Mouse (Mus musculus): ENCODE measurements around the gene Lgals4.

The Lgals4 gene

GRCm38 (mm10) chr7:28833723-28834347, at the start of gene Lgals4:
Lgals4 (plus strand) TSS chr7:28833854.
- DNase-seq (ENCODE audit: low spot score in 2 of 2) = no peak

GRCm38 (mm10) chr7:28785161-28785560, 48.5 kb upstream of the Lgals4 start:
- no peak for DNase-seq (ENCODE audit: low spot score in 2 of 2)

- DNase-seq (ENCODE audit: low spot score in 2 of 2) = no peak
Observed at GRCm38 (mm10) chr7:28787884-28788283, 45.8 kb upstream of the Lgals4 start.

- DNase-seq (ENCODE audit: low spot score in 2 of 2) = no peak
Observed at GRCm38 (mm10) chr7:28788307-28789195, 45.1 kb upstream of the Lgals4 start, which contains the start of gene Rinl. Rinl (plus strand) TSS chr7:28788969.

GRCm38 (mm10) chr7:28789235-28789634, 44.4 kb upstream of the Lgals4 start:
- no peak for DNase-seq (ENCODE audit: low spot score in 2 of 2)

GRCm38 (mm10) chr7:28790066-28790806, 43.4 kb upstream of the Lgals4 start:
- DNase-seq (ENCODE audit: low spot score in 2 of 2) = no peak

GRCm38 (mm10) chr7:28791706-28792105, 41.9 kb upstream of the Lgals4 start:
- DNase-seq (ENCODE audit: low spot score in 2 of 2) = no peak

- DNase-seq (ENCODE audit: low spot score in 2 of 2) = no peak
Observed at GRCm38 (mm10) chr7:28792391-28793185, 41.1 kb upstream of the Lgals4 start.

GRCm38 (mm10) chr7:28793834-28794233, 39.8 kb upstream of the Lgals4 start:
- no peak for DNase-seq (ENCODE audit: low spot score in 2 of 2)

- no peak for DNase-seq (ENCODE audit: low spot score in 2 of 2)
Observed at GRCm38 (mm10) chr7:28794496-28794895, 39.2 kb upstream of the Lgals4 start.

- DNase-seq (ENCODE audit: low spot score in 2 of 2) = no peak
Observed at GRCm38 (mm10) chr7:28795832-28796231, 37.8 kb upstream of the Lgals4 start.

- peak; percentile 66 to 77 for DNase-seq (ENCODE audit: low spot score in 2 of 2)
Observed at GRCm38 (mm10) chr7:28796562-28796975, 37.1 kb upstream of the Lgals4 start.

GRCm38 (mm10) chr7:28799994-28800393, 33.7 kb upstream of the Lgals4 start:
- no peak for DNase-seq (ENCODE audit: low spot score in 2 of 2)

- no peak for DNase-seq (ENCODE audit: low spot score in 2 of 2)
Observed at GRCm38 (mm10) chr7:28801451-28801850, 32.2 kb upstream of the Lgals4 start.

GRCm38 (mm10) chr7:28801901-28802670, 31.6 kb upstream of the Lgals4 start:
- DNase-seq (ENCODE audit: low spot score in 2 of 2) = no peak

- no peak for DNase-seq (ENCODE audit: low spot score in 2 of 2)
Observed at GRCm38 (mm10) chr7:28802846-28803588, 30.6 kb upstream of the Lgals4 start.

GRCm38 (mm10) chr7:28803756-28804155, 29.9 kb upstream of the Lgals4 start:
- DNase-seq (ENCODE audit: low spot score in 2 of 2) = no peak

- DNase-seq (ENCODE audit: low spot score in 2 of 2) = no peak
Observed at GRCm38 (mm10) chr7:28806869-28807268, 26.8 kb upstream of the Lgals4 start.

GRCm38 (mm10) chr7:28807641-28808220, 25.9 kb upstream of the Lgals4 start:
- no peak for DNase-seq (ENCODE audit: low spot score in 2 of 2)

Data from frontal cortex, postnatal 36 days (tissue).